Mouse (Mus musculus) heart, adult 2 months (tissue): ENCODE measurements at regions not wholly inside any gene's neighbourhood (a gene's known extent, or its start where the extent isn't known, plus 50 kb on each side); places are given as distances from the start of the nearest gene placed in this dataset.

Experiments
- CTCF ChIP-seq: fragments of 200-600 bp; IDR thresholded peaks from 2 replicates; pipeline ENCODE4 v1.8.1; 2022; ENCODE audit warnings: antibody characterized with exemption, mild to moderate bottlenecking, moderate library complexity
- EP300 ChIP-seq: fragments of 200-500 bp; IDR thresholded peaks from 2 replicates; pipeline ENCODE4 v1.6.1; 2011; ENCODE audit warnings: low read depth, low read length, control low read depth; ENCODE audit not compliant: insufficient read depth

DNA sequence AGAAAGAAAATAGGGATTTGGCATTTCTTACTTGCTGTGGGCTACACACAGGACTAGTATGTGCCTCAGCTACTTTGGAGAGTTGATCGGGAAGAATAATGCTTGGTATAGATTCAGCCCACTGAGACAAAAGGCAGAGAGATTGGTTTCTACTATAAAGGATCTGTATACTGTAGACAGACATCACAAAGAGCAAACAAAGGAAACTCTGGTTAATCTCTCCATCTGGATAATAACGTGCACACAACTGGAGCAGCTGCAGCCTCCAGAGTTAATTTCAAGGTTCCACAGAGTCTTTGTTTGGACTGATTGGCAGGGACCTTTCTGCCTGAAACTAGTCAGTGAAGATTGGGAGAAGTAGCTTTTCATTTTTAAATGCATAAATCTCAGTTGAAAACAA is 322.5 kb upstream of the Mms22l start:
- TF ChIP-seq CTCF, result no peak
- TF ChIP-seq EP300, result no peak
